Mouse (Mus musculus) MEL (cell line): Measurements from ENCODE around the gene Pax3.

Experiments
- BHLHE40 ChIP-seq: IDR thresholded peaks from 2 replicates; pipeline ENCODE4 v1.6.1; 2012; ENCODE audit warnings: low read depth, mild to moderate bottlenecking, inconsistent platforms, low read length, improper control_type of control experiment, borderline replicate concordance
- CHD1 ChIP-seq: IDR thresholded peaks from 2 replicates; pipeline ENCODE4 v1.6.1; 2012; ENCODE audit warnings: low read depth, mild to moderate bottlenecking, inconsistent platforms, low read length, improper control_type of control experiment
- CTCF ChIP-seq, 3 experiments: IDR thresholded peaks in 2 of 3; conservative IDR thresholded peaks in 1 of 3; 2 replicates each; pipeline ENCODE4 v1.5.1; 2011 to 2012; ENCODE audit warnings: low read length in 3 of 3, low read depth in 2 of 3, mild to moderate bottlenecking in 2 of 3, improper control_type of control experiment in 1 of 3, inconsistent platforms in 1 of 3, mixed read lengths in 1 of 3, moderate library complexity in 1 of 3; ENCODE audit not compliant: control insufficient read depth in 1 of 3, insufficient read depth in 1 of 3, poor library complexity in 1 of 3, severe bottlenecking in 1 of 3
- ETS1 ChIP-seq: IDR thresholded peaks from 2 replicates; pipeline ENCODE4 v1.6.1; 2012; ENCODE audit warnings: low read depth, mild to moderate bottlenecking, inconsistent platforms, low read length, improper control_type of control experiment, moderate library complexity
- HCFC1 ChIP-seq: IDR thresholded peaks from 2 replicates; pipeline ENCODE4 v1.6.1; 2012; ENCODE audit warnings: low read depth, mild to moderate bottlenecking, inconsistent platforms, low read length, improper control_type of control experiment, moderate library complexity
- MAFK ChIP-seq: IDR thresholded peaks from 2 replicates; pipeline ENCODE4 v1.6.1; 2011; ENCODE audit warnings: low read depth, mild to moderate bottlenecking, low read length, improper control_type of control experiment, borderline replicate concordance
- MAX ChIP-seq: IDR thresholded peaks from 2 replicates; pipeline ENCODE4 v1.6.1; 2011; ENCODE audit warnings: low read length, improper control_type of control experiment
- TCF12 ChIP-seq: IDR thresholded peaks from 2 replicates; pipeline ENCODE4 v1.6.1; 2014; ENCODE audit warnings: low read depth, mild to moderate bottlenecking, inconsistent platforms, low read length, improper control_type of control experiment, moderate library complexity

- no peak for TF ChIP-seq BHLHE40
- no peak for TF ChIP-seq TCF12
- no peak for TF ChIP-seq CTCF (IDR thresholded peaks at IDR 0.05 in 2 of 3, conservative IDR thresholded peaks at IDR 0.05 in 1 of 3; ENCODE audit: control insufficient read depth in 1 of 3, insufficient read depth in 1 of 3, low read depth in 2 of 3, low read length in 3 of 3, poor library complexity in 1 of 3, severe bottlenecking in 1 of 3)
- TF ChIP-seq MAFK = no peak
- TF ChIP-seq CHD1 = no peak
- no peak for TF ChIP-seq HCFC1
- TF ChIP-seq MAX = no peak
- TF ChIP-seq ETS1 = no peak
These were observed 1.5 kb upstream of the Pax3 start for GRCm38 (mm10) chr1:78198319-78198940.
